Mouse (Mus musculus): ENCODE data around the gene Prkcb.

The Prkcb gene

GRCm38 (mm10) chr7:122652523-122652922, 364.0 kb downstream of the Prkcb start:
- DNase-seq (ENCODE audit: inconsistent age in 2 of 2, low spot score in 1 of 2): no peak

DNA sequence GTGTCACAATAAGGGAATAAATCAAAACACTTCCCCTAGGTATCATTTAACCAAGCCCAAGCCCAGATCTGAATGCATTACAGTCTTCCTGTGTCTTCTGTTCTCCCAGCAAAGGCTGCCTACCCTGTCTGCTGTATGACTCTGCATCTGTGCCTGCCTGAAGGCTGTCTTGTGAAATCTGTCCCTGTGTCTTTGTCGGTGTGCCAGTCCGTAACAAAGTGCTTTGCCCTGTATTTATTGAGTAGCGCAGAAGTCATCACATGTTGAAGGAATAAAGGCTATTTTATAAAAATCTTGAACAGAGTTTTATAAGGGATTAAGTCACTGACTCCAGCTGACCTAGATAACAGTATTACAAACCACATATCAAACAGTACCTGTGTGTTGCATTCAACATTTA, 368.1 kb downstream of the Prkcb start:
- DNase-seq (ENCODE audit: inconsistent age in 2 of 2, low spot score in 1 of 2): no peak

DNA sequence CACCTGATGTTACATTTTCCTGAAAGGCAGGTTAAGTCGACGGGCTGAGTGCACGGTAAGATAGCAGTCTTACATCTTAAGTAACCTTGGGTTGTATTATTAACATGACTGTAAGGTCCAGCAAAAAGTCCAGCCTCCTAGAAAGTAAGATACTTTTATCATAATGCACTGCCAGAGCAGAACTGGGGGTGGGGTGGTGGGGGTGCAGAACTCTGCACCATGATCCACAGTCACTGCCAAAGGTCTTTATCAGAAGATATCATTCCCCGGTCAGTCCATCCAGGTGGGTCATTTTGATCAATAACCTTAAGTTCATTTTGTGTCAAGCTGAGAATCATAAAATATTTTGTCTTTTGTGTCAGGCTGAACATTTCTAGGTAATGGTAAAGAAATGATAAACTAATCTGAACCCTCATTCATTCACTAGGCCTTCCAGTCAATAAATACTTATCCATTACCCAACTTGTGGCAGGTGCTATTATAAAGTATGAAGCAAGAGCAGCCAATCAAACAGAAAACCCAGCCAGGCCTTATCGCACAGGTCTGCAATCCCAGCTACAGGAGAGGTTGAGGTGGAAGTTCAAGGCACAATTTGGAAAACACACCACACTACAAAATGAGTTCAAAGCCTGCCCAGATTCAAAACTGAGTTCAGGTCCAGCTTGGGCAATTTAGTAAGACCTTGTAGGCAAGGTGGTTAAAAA, 369.0 kb downstream of the Prkcb start:
- DNase-seq (ENCODE audit: inconsistent age in 2 of 2, low spot score in 1 of 2): no peak

GRCm38 (mm10) chr7:122665311-122666049, 376.9 kb downstream of the Prkcb start:
- DNase-seq (ENCODE audit: inconsistent age in 2 of 2, low spot score in 1 of 2): no peak

DNA sequence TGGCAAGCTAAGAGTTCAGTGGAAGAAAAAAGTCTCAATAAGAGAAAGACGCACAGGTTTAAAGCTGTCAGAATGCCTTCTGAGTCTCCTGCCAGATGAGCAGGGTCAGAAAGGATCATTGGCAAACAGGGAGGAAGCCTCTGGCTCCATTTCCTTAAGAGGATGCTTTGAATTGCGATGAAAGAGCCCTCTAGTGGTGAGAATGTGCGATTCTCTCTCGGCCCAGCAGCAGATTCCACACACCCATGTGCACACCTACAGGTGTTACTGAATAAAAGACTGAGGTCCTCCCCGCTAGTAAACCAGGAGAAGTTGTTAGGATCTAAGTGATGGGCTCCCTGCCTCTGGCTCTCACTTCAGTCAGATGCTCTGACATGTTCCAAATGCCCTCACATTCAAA, 379.4 kb downstream of the Prkcb start:
- peak in 1 of 2 experiments; percentile 50 for DNase-seq (ENCODE audit: inconsistent age in 2 of 2, low spot score in 1 of 2)

GRCm38 (mm10) chr7:122670442-122670872, 381.9 kb downstream of the Prkcb start, which contains the start of gene Cacng3:
Gene Cacng3 (plus strand): TSS chr7:122670492.
- no peak for DNase-seq (ENCODE audit: inconsistent age in 2 of 2, low spot score in 1 of 2)

- peak; percentile 85 to 95 for DNase-seq (ENCODE audit: inconsistent age in 2 of 2, low spot score in 1 of 2)
Measured at GRCm38 (mm10) chr7:122670873-122671641, 382.5 kb downstream of the Prkcb start.

DNA sequence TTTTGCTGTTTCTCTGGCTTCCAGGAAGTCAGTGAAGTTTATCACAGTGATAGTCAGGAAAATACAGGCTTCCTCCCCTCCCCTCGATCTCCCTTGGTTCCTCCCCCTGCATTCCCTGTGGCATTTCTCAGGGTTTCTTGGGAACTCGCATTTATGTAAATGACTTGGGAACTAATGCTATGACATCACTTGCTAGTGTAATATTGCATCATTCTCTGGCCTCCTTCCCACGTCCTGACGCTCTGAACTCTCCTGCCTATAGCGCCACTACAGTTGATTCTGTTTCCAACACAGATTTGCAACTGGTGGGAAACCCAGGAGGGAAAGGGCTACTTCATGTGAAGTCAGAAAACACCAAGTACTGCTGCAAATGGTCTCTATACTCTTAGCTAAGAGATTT, 384.4 kb downstream of the Prkcb start:
- no peak for DNase-seq (ENCODE audit: inconsistent age in 2 of 2, low spot score in 1 of 2)

DNA sequence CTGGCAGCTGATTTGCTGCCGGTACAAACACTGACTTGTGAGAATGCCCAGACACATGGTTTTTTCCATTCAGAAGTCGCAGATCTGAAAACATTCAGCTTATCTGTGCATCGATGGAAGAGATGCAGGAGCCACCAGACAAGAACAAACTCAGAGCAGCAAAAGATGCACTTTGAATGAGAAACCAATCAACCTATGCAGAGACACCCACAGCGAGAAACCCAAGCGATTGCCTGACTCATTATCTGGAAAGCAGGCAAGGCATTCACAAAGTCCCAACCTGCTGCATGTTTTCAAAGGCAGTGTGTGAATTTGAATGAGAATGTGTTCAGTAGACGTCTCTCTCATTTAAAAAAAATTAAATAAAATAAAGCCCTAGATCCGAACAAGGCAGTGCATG, 386.7 kb downstream of the Prkcb start:
- no peak for DNase-seq (ENCODE audit: inconsistent age in 2 of 2, low spot score in 1 of 2)

Data from adrenal gland, adult (tissue).